Mouse (Mus musculus) intestine, embryonic 15.5 days (tissue): ENCODE results near the gene Inka2. TPM values are rescaled to one million over a fixed set of nuclear protein-coding genes. Genes with fewer than 3 reads are reported as not detected.

ENCODE experiments used
- ATAC-seq: fragments of 200-750 bp; cut with Nextera tagmentation; 2 replicates; pipeline ENCODE4 v1.8.0; 2017; ENCODE audit warnings: moderate TSS enrichment, moderate library complexity
- H3K27ac ChIP-seq: fragments of 300-500 bp; sonication (generic); 2 replicates; pipeline ENCODE4 v1.5.1; 2015; ENCODE audit warnings: mild to moderate bottlenecking, inconsistent platforms
- H3K27me3 ChIP-seq: fragments of 300-500 bp; sonication (generic); replicated peaks from 2 replicates; pipeline ENCODE4 v1.6.1; 2015; ENCODE audit warnings: inconsistent platforms
- H3K36me3 ChIP-seq: fragments of 300-500 bp; sonication (generic); 2 replicates; pipeline ENCODE4 v1.6.1; 2015; ENCODE audit warnings: inconsistent platforms
- H3K4me1 ChIP-seq: fragments of 300-500 bp; sonication (generic); replicated peaks from 2 replicates; pipeline ENCODE4 v1.6.1; 2015; ENCODE audit warnings: inconsistent platforms
- H3K4me2 ChIP-seq: fragments of 300-500 bp; sonication (generic); replicated peaks from 2 replicates; pipeline ENCODE4 v1.6.1; 2015; ENCODE audit warnings: mild to moderate bottlenecking, inconsistent platforms
- H3K4me3 ChIP-seq: fragments of 300-500 bp; sonication (generic); replicated peaks from 2 replicates; pipeline ENCODE4 v1.5.1; 2015; ENCODE audit warnings: inconsistent platforms
- H3K9ac ChIP-seq: fragments of 300-500 bp; sonication (generic); 2 replicates; pipeline ENCODE4 v1.6.1; 2015; ENCODE audit warnings: inconsistent platforms
- H3K9me3 ChIP-seq: fragments of 300-500 bp; sonication (generic); 2 replicates; pipeline ENCODE4 v1.6.1; 2016; ENCODE audit warnings: inconsistent platforms
- WGBS: fragments of 180-500 bp; shearing (Covaris S2); methylation state at CpG from one replicate; pipeline ENCODE4 v1.1.7; 2015; 5-methylcytosine and 5-hydroxymethylcytosine counted together
- polyA plus RNA-seq: library from polyadenylated mRNA; unstranded; fragments of >200 nt; fragmentation: Nextera tagmentation; extraction: Ambion mirVana; gene quantifications from 2 replicates; pipeline ENCODE4 v1.2.1, GENCODE M21; 2015

The Inka2 gene
- polyA plus RNA-seq, 1 experiment from 2014 or later = 1.7 TPM

DNA sequence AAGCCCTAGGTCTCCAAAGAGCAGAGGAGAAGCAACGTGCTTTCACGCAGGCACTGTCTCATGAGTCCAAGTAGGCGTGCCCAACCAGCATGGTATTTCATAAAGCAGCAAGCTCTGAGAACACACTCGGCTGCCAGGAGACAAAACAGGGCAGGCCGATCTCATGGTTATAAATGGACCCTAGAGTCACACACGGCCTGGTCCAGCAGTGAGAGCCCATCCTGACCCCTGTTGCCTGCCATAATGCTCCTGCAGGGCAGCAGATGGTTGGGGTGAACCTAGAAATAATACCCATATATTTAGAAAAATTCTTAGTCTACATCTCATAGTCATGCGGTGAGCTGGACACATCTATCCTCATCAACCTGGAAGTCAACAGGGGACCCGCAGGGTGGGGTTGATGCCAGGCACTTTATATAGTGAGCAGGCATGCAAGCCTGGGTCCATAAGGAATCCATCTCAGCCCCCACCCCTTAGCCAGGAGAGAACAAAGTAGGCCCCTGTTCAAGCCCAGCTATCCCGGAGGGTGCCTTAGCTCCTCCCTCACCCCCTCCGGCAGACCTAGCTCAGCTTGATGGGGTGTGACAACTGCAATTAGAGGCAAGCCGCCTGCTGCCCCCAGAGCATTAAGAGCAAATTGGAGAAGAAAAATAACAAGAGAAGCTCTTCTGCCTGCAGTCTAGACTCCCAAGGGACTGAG lies 13.6 kb downstream of the Inka2 start:
- H3K27ac ChIP-seq = no peak overlapping the region
- H3K4me1 ChIP-seq = no peaks in the 10 kb centered on the region
- no peaks in the 10 kb centered on the region for H3K9me3 ChIP-seq
- H3K4me2 ChIP-seq = no peak overlapping the region
- WGBS = 61% methylated on average over 11 of the region's 11 CpGs
- no peak overlapping the region for H3K9ac ChIP-seq
- H3K27me3 ChIP-seq = no peaks in the 10 kb centered on the region
- H3K4me3 ChIP-seq = no peak overlapping the region
- no peaks in the 10 kb centered on the region for H3K36me3 ChIP-seq
- ATAC-seq = no peak

- H3K4me3 ChIP-seq = no peak overlapping the region
- H3K27me3 ChIP-seq = no peaks in the 10 kb centered on the region
- 51% methylated on average over 4 of the region's 4 CpGs for WGBS
- no peak overlapping the region for H3K27ac ChIP-seq
- H3K9ac ChIP-seq = no peak overlapping the region
- H3K9me3 ChIP-seq = no peaks in the 10 kb centered on the region
- ATAC-seq = no peak
- no peaks in the 10 kb centered on the region for H3K4me1 ChIP-seq
- H3K4me2 ChIP-seq = no peak overlapping the region
- no peaks in the 10 kb centered on the region for H3K36me3 ChIP-seq
Measured at GRCm38 (mm10) chr3:105718746-105719145, 14.3 kb downstream of the Inka2 start.

GRCm38 (mm10) chr3:105719979-105720378 lies 15.6 kb downstream of the Inka2 start:
- H3K36me3 ChIP-seq = no peaks in the 10 kb centered on the region

DNA sequence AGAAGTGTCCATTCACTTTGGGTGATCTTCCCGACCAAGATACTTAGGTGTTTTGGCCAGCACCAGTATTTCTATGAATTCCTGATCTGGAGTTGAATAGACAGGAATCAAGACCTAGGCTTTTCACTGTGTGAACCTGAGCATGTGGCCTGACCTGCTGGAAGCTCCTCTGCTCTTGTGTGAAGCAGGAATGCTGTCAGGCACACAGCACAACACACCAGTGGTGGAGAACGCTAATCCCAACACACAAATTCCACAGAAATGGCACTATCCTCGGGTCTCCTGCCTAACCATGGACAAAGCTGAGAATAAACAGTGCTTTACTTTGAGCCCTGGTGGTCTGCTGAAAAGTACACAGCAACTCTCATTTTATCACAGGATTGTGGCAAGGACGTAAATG lies 16.1 kb downstream of the Inka2 start:
- Histone ChIP-seq H3K36me3 (no peaks in the 10 kb centered on the region), H3K4me3 (no peak overlapping the region), H3K9ac (no peak overlapping the region), H3K9me3 (no peaks in the 10 kb centered on the region), H3K4me2 (no peak overlapping the region), H3K27ac (no peak overlapping the region), H3K4me1 (no peaks in the 10 kb centered on the region), H3K27me3 (no peaks in the 10 kb centered on the region)
- 55% methylated on average over 4 of the region's 4 CpGs for WGBS
- no peak for ATAC-seq

More at GRCm38 (mm10) chr3:105719979-105720378, 15.6 kb downstream of the Inka2 start:
- Histone ChIP-seq H3K4me1 (no peaks in the 10 kb centered on the region), H3K27ac (no peak overlapping the region), H3K4me3 (no peak overlapping the region), H3K4me2 (no peak overlapping the region), H3K27me3 (no peaks in the 10 kb centered on the region), H3K9ac (no peak overlapping the region), H3K9me3 (no peaks in the 10 kb centered on the region)
- no peak for ATAC-seq
- 76% methylated on average over 4 of the region's 4 CpGs for WGBS

DNA sequence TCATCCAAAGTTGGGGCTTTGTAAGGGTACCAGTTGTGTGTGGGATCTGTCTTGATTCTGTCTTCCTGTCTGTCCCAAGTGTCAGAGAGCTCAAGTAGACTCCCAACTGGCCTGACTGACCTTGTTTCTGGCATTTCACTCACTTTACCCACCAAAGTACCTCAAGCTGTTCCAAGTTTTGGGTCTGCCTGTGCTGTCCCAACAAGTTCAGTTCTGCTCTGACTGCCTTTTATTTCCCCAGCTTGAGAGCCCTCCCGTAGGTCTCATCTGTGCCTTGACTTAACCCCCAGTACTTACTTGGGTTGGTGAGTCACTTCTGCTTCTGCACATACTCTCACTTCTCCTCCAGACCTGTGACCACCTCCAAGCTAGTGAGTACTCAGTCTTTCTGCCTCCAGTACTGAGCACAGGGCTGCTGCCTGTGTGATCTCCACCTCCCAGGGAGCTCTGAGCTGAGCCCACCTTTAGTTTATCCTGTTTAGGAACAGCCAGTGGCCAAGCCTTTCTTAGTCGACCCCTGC lies 17.3 kb downstream of the Inka2 start:
- Histone ChIP-seq H3K36me3 (no peaks in the 10 kb centered on the region), H3K4me3 (no peak overlapping the region), H3K27ac (no peak overlapping the region), H3K27me3 (no peaks in the 10 kb centered on the region), H3K9ac (no peak overlapping the region), H3K9me3 (no peaks in the 10 kb centered on the region), H3K4me2 (no peak overlapping the region), H3K4me1 (no peaks in the 10 kb centered on the region)
- ATAC-seq = no peak
- 71% methylated on average over 2 of the region's 2 CpGs for WGBS

GRCm38 (mm10) chr3:105722510-105722909 lies 18.1 kb downstream of the Inka2 start:
- H3K27me3 ChIP-seq = no peaks in the 10 kb centered on the region
- H3K9me3 ChIP-seq = no peaks in the 10 kb centered on the region
- H3K27ac ChIP-seq = no peak overlapping the region
- no peak overlapping the region for H3K4me3 ChIP-seq
- no peak overlapping the region for H3K9ac ChIP-seq
- H3K4me1 ChIP-seq = no peaks in the 10 kb centered on the region
- no peak for ATAC-seq
- WGBS = 87% methylated on average over 3 of the region's 3 CpGs
- no peaks in the 10 kb centered on the region for H3K36me3 ChIP-seq
- no peak overlapping the region for H3K4me2 ChIP-seq

- WGBS = 5% methylated on average over 1 of the region's 1 CpGs
- no peak for ATAC-seq
Measured at GRCm38 (mm10) chr3:105726037-105726436, 21.6 kb downstream of the Inka2 start.

GRCm38 (mm10) chr3:105732360-105732759 lies 28.0 kb downstream of the Inka2 start:
- Histone ChIP-seq H3K27ac (no peak overlapping the region), H3K36me3 (0 out of 2 replicates have a peak, but pooled peaks cover 6% of the 10 kb centered on the region), H3K27me3 (no peaks in the 10 kb centered on the region), H3K4me1 (no peaks in the 10 kb centered on the region), H3K4me2 (no peak overlapping the region), H3K4me3 (no peak overlapping the region), H3K9me3 (no peaks in the 10 kb centered on the region), H3K9ac (no peak overlapping the region)
- 93% methylated on average over 4 of the region's 4 CpGs for WGBS
- ATAC-seq = no peak

More at GRCm38 (mm10) chr3:105726037-105726436, 21.6 kb downstream of the Inka2 start:
- H3K36me3 ChIP-seq = 0 out of 2 replicates have a peak, but pooled peaks cover under 1% of the 10 kb centered on the region
- no peak overlapping the region for H3K4me3 ChIP-seq
- no peaks in the 10 kb centered on the region for H3K27me3 ChIP-seq
- H3K9me3 ChIP-seq = no peaks in the 10 kb centered on the region
- no peak overlapping the region for H3K4me2 ChIP-seq
- H3K4me1 ChIP-seq = no peaks in the 10 kb centered on the region
- no peak overlapping the region for H3K9ac ChIP-seq
- no peak overlapping the region for H3K27ac ChIP-seq

- Histone ChIP-seq H3K27me3 (no peaks in the 10 kb centered on the region), H3K4me2 (no peak overlapping the region), H3K9ac (no peak overlapping the region), H3K36me3 (peaks cover 9% of the 10 kb centered on the region; the same call in 1 of the 2 replicates), H3K9me3 (no peaks in the 10 kb centered on the region), H3K4me3 (no peak overlapping the region), H3K4me1 (no peaks in the 10 kb centered on the region), H3K27ac (no peak overlapping the region)
- 90% methylated on average over 4 of the region's 4 CpGs for WGBS
- no peak for ATAC-seq
Measured at GRCm38 (mm10) chr3:105733538-105733937, 29.1 kb downstream of the Inka2 start.

DNA sequence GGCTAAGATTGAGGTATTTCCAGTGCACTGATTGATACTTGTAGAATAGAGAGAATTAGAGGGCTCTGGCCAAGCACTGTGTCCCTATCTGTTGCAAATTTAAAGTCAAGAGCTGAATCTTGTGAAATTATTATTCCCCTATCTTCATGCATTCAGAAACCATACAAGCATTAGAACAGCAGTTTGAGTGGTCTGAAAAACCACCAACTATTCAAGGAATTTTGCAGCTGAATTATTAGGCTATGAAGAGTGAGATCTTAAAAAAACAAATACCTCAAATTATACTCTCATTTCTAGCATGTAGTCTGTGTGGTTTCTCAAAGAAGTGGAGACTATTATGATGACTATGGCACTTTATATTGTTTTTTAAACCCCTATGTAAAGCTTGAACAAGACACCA lies 30.9 kb downstream of the Inka2 start:
- Histone ChIP-seq H3K9me3 (no peaks in the 10 kb centered on the region), H3K27me3 (no peaks in the 10 kb centered on the region), H3K4me2 (no peak overlapping the region), H3K27ac (no peak overlapping the region), H3K36me3 (peaks cover 9% of the 10 kb centered on the region; the same call in 1 of the 2 replicates), H3K4me3 (no peak overlapping the region), H3K4me1 (no peaks in the 10 kb centered on the region), H3K9ac (no peak overlapping the region)
- ATAC-seq = no peak

DNA sequence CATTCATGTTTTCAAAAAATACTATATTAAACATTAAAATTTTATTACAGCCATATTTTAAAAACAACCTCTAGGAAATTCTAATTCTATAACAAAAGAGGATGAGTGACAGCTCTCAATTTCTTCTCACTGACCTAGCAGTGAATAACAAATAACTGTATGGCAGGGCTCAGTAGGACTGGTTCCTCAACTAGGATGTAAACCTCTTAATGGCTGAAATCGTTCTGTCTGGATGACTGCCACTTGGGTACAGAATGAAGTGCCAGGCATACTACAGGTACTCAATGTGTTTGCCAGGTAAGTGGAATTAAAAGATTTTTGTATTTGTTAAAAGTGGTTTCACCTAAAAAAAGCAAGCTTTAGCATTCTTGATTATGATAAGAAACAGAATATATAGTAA lies 31.7 kb downstream of the Inka2 start:
- WGBS = 91% methylated on average over 1 of the region's 1 CpGs
- H3K36me3 ChIP-seq = peaks cover 7% of the 10 kb centered on the region; the same call in 1 of the 2 replicates
- ATAC-seq = no peak

DNA sequence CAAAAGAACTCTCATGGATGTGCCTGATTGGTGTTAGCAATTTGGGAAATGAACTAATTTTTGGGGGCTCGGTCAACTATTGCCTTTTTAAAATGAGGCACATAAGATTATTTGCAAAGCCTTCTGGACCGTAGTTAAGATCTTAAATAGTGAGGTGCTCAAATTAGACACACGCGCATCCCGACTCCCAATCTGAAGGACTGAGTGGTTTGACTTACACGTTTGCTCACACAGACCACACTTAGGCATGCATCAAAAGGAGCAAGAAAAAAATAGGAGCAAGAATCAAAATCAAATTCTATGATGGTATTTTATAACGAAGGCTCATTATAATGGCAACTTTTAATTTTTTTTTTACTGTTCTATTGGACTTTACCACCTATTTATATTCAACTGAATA lies 32.7 kb downstream of the Inka2 start:
- no peaks in the 10 kb centered on the region for H3K9me3 ChIP-seq
- no peak for ATAC-seq
- no peak overlapping the region for H3K4me3 ChIP-seq
- no peak overlapping the region for H3K27ac ChIP-seq
- H3K4me2 ChIP-seq = no peak overlapping the region
- H3K9ac ChIP-seq = no peak overlapping the region
- 96% methylated on average over 7 of the region's 7 CpGs for WGBS
- H3K36me3 ChIP-seq = peaks cover 6% of the 10 kb centered on the region; the same call in 1 of the 2 replicates
- H3K27me3 ChIP-seq = no peaks in the 10 kb centered on the region
- no peaks in the 10 kb centered on the region for H3K4me1 ChIP-seq

More for the DNA sequence above, 31.7 kb downstream of the Inka2 start:
- no peaks in the 10 kb centered on the region for H3K4me1 ChIP-seq
- no peak overlapping the region for H3K9ac ChIP-seq
- H3K4me2 ChIP-seq = no peak overlapping the region
- no peaks in the 10 kb centered on the region for H3K27me3 ChIP-seq
- no peak overlapping the region for H3K4me3 ChIP-seq
- H3K9me3 ChIP-seq = no peaks in the 10 kb centered on the region
- no peak overlapping the region for H3K27ac ChIP-seq

DNA sequence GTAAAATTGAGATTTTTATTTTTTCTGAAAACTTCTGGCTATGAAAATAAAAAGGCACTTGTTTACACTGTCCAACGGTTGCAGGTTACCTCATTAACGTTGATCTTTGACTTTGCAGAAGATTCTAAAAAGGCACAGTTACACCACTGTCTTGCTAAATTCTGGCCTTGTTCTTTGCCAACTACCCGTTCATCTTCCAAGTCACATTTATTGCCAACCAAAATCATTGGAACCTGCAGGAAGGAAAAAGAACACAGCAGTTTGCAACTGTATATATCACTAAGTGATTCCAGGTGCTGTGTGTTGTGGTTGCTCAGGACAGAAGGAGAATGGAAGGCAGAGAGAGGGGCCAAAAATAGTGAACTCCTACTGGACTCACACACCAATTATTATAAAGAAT lies 33.3 kb downstream of the Inka2 start:
- peaks cover 6% of the 10 kb centered on the region; the same call in 1 of the 2 replicates for H3K36me3 ChIP-seq
- H3K9ac ChIP-seq = no peak overlapping the region
- 85% methylated on average over 3 of the region's 3 CpGs for WGBS
- no peak overlapping the region for H3K27ac ChIP-seq
- H3K9me3 ChIP-seq = no peaks in the 10 kb centered on the region
- no peak overlapping the region for H3K4me2 ChIP-seq
- ATAC-seq = no peak
- no peaks in the 10 kb centered on the region for H3K27me3 ChIP-seq
- no peaks in the 10 kb centered on the region for H3K4me1 ChIP-seq
- no peak overlapping the region for H3K4me3 ChIP-seq
